Mouse (Mus musculus) hematopoietic stem cell, adult 5-6 weeks (primary cell): ENCODE results near the gene Dbp. TPM values are rescaled to one million over a fixed set of nuclear protein-coding genes. Genes with fewer than 3 reads are reported as not detected.

Experiments used
- ATAC-seq, 2 experiments: fragments of 125-278 bp in 1 of 2; replicated peaks in 1 of 2; 2 replicates each; pipeline ENCODE4 v1.8.0; 2016 to 2017; ENCODE audit warnings: inconsistent platforms in 2 of 2, mild to moderate bottlenecking in 2 of 2, moderate number of reproducible peaks in 2 of 2, low read depth in 1 of 2, moderate TSS enrichment in 1 of 2; ENCODE audit not compliant: low FRiP score in 2 of 2, poor library complexity in 2 of 2, severe bottlenecking in 2 of 2, insufficient read depth in 1 of 2, low TSS enrichment in 1 of 2
- total RNA-seq: library from RNA; stranded (forward); fragments of 172-1452, 232-1000 nt; gene quantifications from 2 replicates; pipeline ENCODE4 v1.2.3, GENCODE M21; 2017

The Dbp gene
- total RNA-seq, 1 experiment from 2014 or later, result 11.5 TPM

DNA sequence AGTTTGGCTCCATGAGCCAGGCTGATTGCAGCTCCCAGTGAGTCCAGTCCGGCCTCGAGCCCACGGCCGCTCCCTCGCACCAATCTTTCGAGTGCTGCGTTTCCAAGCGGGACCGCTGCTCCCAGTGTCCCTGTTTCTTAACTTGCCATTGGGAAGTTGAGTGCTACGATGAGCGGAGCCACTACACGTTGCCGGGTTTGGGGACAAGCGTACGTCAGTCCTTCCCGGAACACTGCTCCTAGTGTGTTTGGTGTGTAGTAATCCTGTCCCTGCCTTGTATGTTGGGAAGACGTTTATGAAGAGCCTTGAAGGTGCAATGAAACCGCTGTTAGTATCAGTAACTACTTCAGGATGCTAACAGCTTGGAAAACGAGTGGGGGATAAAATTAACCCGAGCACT lies 13.4 kb downstream of the Dbp start:
- ATAC-seq, result no peak

DNA sequence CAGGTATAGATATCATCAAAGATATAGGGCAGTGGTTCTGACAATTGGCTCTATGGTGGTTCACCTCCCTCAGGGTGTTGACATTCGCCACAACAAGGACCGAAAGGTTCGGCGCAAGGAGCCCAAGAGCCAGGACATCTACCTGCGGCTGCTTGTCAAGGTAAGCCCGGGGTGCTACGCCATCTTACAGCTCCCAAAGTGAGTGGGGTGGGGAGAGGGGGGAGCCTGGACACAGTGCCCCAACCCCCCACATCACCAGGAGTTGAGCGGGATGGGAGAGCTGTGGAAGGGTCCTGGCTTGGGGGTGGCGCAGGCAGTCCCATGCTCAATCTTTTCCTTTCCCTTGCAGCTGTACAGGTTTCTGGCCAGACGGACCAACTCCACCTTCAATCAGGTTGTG lies 14.3 kb downstream of the Dbp start:
- no peak for ATAC-seq

DNA sequence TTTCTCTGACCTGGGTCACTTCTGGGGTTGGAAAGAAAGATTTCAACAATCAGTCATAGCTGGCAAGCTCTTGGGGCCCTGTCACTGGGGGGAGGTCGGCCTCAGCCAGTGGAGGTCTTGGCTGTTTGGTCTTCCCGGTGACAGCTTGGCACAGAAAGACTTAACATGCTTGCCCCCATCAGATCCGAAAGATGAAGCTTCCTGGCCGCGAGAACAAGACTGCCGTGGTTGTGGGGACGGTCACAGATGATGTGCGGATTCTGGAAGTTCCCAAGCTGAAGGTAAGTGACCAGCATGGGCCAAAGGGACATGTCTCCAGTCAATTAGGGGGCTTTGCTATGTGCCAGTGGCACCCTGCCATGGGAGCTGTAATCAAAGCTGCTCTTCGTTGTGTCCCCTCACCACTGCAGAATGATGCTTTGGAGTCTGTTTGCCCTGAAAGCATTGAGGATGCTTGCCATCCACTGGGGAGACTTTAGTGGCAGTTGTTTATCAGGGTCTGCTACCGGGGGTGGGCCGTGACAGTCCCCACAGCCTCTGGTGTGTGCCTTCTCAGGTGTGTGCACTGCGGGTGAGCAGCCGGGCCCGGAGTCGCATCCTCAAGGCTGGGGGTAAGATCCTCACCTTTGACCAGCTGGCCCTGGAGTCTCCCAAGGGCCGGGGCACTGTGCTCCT lies 15.0 kb downstream of the Dbp start:
- ATAC-seq, result no peak

DNA sequence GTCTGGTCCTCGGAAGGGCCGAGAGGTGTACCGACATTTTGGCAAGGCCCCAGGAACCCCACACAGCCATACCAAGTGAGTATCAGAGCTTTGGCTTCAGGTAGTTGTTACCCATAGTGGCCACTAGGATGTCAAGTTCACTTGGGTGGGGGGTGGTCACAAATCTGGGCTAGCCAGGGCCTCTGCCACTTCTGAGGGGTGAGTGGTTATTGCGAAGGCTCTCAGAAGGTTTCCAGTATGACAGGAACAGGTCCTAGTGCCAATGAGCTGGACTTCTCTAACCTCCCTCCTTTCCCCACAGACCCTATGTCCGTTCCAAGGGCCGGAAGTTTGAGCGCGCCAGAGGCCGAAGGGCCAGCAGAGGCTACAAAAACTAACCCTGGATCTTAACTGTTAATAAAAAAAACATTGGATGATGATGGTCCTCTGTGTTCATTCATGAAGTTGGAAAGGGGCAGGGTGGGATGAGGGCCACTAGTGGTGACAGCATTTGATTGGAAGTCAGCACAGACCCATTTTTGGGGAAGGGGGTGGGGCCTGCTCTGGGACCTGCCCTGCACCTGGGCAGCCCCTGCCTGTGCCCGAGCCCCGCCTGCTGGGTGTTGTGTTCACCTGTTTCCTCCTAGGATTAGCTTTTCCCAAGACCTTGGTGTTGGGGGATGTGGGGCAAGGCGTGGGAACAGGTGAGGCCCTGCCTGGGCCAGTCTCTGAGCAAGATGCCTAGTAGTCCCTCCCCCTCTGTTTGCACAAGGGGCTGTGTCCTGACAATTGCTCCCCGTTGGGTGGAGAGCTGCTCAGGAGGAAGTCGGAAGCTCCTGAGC lies 15.7 kb downstream of the Dbp start, which contains the start of gene Fam83e:
TSS of gene Fam83e (plus strand) at position 800 of the 821 bp plus-strand sequence.
- no peak for ATAC-seq

DNA sequence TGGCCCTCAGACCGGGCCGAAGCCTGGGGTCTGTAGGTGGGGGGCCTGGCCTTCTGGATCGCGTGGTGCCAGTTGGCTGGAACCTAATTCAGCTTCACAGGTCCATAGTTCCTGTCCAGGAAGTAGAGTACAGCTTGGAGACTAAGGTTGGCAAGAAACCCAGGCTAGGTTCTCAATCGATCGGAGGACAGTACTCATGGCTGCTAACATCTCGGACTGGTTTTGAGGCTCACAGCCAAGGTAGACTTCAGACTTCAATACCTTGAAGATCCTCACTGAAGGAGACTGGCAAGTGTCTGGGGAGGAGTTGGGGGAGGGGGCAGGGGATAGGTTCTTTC lies 16.3 kb downstream of the Dbp start:
- ATAC-seq, result no peak

DNA sequence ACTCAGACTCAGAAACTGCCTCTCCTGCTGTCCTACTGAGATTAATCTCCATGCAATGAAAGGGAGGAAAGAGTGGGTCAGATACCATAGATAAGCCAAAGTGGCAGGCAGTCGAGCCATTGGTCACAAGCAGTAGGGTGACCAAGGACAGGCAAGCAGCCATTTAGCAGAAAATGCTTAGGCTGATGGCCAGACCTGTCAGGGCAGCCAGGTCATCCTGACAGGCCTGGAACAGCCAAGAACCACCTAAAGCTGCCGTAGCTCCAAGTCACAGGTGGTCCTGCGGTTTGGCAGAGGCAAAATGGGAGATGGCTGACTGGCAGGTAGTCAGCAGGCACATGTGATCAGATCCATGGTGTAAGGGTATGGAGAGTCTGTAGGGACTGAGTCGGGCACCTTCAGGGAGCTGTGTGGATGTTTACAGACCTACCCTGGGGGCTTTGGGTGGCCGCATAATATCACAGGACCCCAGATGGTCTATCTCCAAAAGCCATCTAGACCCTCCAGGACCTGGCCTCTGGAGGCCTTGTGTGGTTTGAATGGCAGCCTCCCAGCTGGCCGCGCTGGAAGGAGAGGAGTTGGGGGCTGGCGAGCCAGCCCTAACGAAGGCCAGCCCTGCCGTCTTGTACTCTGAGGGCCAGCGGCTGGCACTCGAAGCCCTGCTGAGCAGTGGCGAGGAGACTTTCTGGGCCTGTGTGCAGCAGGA lies 16.9 kb downstream of the Dbp start:
- no peak for ATAC-seq

DNA sequence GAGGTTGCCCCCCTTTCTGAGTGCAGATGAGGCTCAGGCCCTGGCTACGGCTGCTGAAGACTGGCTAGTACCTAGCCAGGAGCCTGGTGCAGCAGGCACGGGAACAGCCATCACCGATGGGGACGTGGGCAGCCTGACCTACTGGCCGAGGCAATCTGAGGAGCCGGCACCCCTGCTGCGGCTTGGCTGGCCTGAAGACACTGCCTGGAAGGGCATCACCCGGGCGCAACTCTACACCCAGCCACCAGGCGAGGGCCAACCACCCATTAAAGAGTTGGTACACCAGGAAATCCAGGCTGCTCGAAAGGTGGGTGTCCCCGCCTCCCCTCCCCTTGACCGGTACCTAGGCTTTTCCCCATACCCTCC lies 17.4 kb downstream of the Dbp start:
- no peak for ATAC-seq

DNA sequence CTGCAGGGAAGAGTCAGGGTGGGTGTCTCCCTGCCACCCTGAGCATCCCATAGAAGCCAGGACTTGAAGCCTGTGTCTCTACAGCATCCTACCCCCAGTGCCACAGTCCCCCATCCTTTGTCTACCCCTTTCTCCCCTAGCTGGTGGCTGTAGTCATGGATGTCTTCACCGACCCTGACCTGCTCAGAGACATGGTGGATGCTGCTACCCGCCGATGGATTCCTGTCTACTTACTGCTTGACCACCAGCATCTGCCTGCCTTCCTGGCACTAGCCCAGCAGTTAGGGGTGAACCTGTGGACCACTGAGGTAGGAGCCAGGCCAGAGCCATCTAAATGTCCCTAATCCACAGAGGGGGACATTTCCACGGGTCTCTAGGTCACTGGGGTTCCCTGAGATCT lies 18.4 kb downstream of the Dbp start:
- ATAC-seq, result no peak

DNA sequence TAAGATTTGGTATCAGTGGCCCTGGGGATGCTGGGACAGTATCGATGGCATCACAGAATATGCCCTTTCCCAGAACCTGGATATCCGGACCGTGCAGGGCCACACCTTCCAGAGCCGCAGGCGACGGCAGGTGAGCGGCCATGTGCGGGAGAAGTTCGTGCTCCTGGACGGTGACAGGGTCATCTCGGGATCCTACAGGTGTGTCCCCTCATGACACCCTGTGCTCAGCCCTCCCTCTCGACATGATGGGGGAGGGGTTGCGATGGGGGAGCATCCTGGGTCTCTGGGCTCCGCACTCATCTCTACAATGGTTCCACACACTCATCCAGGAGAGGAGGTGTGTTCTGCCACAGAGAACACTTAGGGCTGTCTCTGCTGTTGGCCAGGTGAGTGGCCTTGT lies 18.9 kb downstream of the Dbp start:
- ATAC-seq, result no peak

DNA sequence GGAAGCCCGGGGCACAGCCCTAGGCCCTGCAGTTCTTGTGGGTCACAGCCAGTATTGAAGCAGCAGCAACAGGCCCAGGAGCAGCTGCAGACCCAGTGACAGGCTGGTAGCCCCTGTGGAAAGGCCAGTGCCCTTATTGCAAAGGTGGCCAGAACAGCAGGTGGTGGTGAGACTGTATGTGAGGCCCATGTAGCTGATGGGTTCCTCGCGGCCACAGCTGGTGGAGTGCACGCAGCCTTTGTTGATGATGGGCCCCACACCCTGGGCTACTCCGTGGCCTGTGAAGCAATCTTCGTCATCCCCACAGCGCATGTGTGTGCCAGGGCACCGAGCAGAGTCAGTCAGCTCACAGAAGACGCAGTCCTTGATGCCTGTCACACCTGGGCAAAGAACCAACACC lies 20.3 kb downstream of the Dbp start:
- no peak for ATAC-seq

DNA sequence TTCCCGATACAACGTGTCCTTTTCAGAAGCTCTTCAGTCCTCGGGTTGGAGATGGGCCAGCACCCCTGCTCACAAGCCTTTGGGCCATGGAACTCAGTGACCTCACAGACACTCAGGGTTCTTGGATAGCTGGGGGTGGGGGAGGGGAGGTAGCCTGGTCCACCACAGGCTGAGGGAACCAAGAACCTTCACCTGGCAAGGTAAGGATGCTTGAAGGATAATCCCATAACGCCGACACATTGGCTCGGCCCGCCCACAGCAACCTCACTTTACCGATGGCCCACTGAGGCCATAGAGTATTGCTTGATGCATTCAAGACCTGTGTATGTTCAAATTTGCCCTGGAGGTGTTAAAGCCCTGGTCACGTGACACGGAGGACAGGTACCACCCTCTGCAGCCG lies 20.8 kb downstream of the Dbp start, which contains the start of gene Spaca4:
TSS of gene Spaca4 (minus strand) at position 101 of the 400 bp plus-strand sequence.
- no peak for ATAC-seq

DNA sequence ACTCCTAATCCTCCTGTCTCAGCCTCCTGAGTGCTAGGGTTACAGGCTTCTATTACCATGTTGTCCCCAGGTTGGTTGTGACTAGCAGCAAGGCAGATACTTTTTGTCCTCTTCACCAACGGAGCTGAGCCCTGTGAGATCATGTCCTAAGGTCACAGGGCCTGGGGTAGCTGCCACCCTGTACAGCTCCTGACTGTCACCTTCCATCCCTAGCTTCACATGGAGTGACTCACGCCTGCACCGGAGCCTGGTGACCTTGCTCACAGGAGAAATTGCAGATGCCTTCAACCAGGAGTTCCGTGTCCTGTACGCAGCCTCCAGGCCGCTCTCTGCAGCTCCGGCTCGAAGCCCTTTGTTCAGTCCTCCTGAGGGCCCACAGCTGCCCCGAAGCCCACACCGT lies 21.5 kb downstream of the Dbp start:
- no peak for ATAC-seq

DNA sequence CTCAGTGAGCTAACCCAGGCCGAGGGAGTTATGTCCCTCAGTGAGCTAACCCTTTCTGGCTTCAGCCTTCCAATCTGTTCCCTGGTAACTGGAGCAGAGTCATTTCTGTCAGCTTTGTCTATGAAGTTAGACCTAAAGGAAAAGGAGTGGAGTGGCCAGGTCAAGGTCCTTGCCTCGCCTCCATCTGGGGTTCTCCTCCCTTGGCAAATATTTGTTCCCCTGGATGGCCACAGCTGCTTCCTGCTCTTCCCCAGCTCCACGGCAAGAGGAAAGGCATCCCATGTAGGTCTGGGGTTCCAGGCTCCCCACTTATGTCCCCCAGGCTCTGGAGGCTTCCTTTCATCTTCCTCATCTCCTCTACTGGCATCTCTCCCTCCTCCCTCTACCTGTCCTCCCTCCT lies 22.7 kb downstream of the Dbp start:
- ATAC-seq, result no peak

DNA sequence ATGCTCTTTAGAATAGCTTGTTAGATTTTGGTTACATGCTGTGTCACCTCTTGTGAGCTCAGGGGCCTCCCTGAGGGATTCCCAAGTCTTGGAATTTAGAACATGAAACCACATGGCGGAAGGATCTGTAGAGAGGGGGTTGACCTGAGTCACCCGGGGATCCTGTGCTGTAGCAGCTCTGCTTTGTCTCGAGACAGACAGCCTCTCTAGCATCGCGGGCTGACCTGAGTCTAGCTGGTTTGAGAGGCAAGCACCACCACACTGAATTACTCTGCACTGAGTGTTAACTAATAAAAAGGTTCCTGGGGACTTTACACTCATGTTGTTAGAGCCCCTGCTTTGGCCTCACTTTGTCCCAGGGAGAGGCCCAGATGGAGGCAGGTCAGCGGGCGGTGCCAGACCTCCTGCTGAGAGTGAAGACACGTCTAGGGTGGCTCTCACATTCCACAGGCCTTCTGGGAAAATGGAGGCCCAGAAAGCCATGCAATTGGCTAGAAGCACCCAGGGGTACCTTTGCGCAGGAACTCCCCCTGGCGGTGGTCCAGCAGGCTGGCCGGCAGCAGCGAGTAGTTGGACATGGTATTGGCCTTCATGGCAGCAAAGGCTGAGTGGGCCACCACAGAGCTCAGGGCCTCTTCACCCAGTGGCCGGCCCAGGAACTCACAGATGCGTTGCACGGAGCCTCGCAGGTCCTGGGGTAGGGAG lies 26.0 kb downstream of the Dbp start:
- ATAC-seq, result peak; percentile 22 to 30; a peak in 1 of 4 replicates

DNA sequence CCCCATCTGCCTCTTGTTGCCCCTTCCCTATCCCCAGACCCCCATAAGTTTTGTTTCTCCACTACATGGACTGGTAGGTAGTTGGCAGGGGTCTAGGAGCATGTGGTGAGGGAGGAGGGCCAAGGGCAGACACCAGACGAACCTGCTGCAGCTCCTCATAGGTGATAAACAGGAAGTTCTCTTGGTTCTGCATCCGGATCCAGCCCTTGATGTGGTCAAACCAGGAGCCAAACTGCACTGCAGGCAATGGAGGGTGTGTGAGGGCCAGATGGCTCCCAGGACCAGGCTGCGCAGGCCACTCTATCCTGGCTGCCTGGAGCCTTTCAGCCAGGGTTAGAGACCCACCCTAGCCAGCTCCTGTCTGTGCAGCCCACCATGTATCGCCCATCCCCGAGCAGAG lies 28.6 kb downstream of the Dbp start:
- peak; percentile 57 to 61 for ATAC-seq

DNA sequence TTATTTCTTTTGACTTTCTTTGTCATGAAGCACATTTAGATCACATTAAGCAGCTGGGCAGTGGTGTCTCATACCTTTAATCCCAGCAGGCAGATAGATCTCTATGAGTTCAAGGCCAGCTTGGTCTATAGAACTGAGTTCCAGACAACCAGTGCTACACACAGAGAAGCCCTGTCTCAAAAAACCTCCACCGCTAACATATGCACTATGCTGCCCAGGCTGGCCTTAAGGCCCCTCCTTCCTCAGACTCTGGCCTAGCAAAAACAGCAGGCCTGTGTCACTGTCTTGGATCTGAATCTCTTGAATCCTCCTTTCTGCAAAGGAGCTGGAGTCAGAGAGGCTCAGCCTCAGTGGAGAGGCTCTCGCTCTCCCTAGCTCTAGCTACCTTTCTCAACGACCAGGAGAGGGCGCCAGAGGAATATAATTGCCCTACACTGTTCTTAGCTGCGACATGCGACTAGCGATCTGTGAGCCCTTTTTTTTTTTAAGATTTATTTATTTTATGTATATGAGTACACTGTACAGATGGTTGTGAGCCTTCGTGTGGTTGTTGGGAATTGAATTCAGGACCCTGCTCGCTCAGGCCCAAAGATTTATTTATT lies 34.4 kb downstream of the Dbp start:
- peak; percentile 54 to 68; a peak in 2 of 4 replicates for ATAC-seq

DNA sequence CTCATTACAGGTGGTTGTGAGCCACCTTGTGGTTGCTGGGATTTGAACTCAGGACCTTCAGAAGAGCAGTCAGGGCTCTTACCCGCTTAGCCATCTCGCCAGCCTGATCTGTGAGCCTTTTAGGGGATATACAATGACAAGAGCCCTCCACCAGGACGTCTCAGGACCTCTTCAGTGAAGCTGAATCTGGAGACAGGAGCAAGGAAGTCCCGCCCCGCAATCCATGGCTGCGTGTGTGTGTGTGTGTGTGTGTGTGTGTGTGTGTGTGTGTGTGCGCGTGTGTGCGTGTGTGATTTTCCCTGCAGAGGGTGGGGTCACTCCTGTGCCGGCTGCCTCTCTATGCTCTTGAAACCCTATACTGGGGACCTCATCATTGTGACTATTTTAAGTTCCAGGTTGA lies 34.9 kb downstream of the Dbp start:
- ATAC-seq, result no peak
